Mouse (Mus musculus): ENCODE measurements around the gene Mef2b. TPM values are rescaled to one million over a fixed set of nuclear protein-coding genes. Genes with fewer than 3 reads are reported as not detected.
A peak's percentile ranks its signal among the peaks of the same experiment; 100 is the strongest.

Mef2b gene
- 0.73 and 0.83 TPM in 2 replicates for polyA plus RNA-seq (2014; fragmentation: Nextera tagmentation; extraction: Ambion mirVana)

DNA sequence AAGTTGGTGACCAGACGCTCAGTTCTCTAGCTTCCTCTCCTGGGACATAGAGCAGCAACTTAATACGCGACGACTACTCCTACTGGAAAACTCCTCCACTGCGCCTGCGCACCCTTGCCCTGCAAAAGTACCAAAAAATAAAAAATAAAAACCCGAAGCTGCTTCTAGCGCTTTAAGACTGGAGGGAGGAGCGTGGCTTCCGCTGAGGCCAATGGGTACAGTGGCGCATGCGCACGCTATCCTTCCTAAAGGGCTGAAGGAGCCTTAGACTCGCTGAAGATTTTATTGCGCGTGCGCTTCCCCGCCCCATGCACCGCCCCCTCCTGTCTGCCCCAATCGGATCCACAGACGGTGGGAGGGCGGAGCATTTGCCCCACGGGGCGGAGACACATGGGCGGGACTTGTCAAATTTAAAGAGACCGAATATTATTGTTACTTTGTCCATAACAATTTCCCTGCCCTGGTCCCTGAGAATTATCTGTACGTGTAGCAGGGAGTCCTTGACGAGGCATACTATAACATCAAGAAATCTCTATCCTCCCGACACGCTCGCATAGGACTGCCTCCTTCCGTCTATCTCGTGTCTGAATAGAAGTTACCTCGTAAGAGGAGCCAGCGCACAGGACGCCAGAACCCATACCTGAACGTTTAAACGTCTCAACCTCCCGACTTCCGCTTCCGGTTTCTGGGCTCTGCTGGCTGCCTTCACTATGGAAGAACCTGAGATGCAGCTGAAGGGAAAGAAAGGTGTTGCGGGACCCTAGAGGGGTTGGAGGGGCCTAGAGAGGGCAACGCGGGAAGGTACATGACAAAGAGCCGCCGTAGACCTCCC is at the start of gene Mef2b, which contains the start of the genes Rfxank and Borcs8:
Mef2b (plus strand) TSS at position 686 of the 832 bp plus-strand sequence.
Rfxank (minus strand) TSS at position 129 of the 832 bp plus-strand sequence.
Borcs8 (plus strand) TSS at position 474 of the 832 bp plus-strand sequence.
- peak; percentile 97 for ATAC-seq (ENCODE audit: low FRiP score)
- Histone ChIP-seq H3K4me3 (replicated peaks; ENCODE audit: low read length) (peak within 1 kb of the TSS; percentile 66), H3K36me3 (replicated peaks; ENCODE audit: control insufficient read depth, insufficient read depth) (peaks cover 45% of the 10 kb centered on the region), H3K27ac (peak within 1 kb of the TSS; percentile 69), H3K27me3 (ENCODE audit: control insufficient read depth, insufficient read depth, low read length) (no peaks in the 10 kb centered on the region), H3K4me2 (replicated peaks) (peak within 1 kb of the TSS; percentile 84), H3K9ac (peak within 1 kb of the TSS; percentile 76), H3K4me1 (replicated peaks; ENCODE audit: control insufficient read depth, insufficient read depth, low read length) (peaks cover 21% of the 10 kb centered on the region), H3K9me3 (ENCODE audit: control insufficient read depth, low read length) (no peaks in the 10 kb centered on the region)
- peak; percentile 99 for DNase-seq (ENCODE audit: low spot score)
- under 1% methylated on average over 46 of the region's 46 CpGs for WGBS

- Histone ChIP-seq H3K4me3 (replicated peaks; ENCODE audit: low read length) (no peak overlapping the region), H3K4me1 (replicated peaks; ENCODE audit: control insufficient read depth, insufficient read depth, low read length) (peaks cover 11% of the 10 kb centered on the region), H3K36me3 (replicated peaks; ENCODE audit: control insufficient read depth, insufficient read depth) (peaks cover 46% of the 10 kb centered on the region), H3K4me2 (replicated peaks) (no peak overlapping the region), H3K9me3 (ENCODE audit: control insufficient read depth, low read length) (no peaks in the 10 kb centered on the region), H3K27me3 (ENCODE audit: control insufficient read depth, insufficient read depth, low read length) (peaks cover 20% of the 10 kb centered on the region), H3K9ac (no peak overlapping the region), H3K27ac (no peak overlapping the region)
- no peak for DNase-seq (ENCODE audit: low spot score)
- 70% methylated on average over 8 of the region's 8 CpGs for WGBS
- no peak for ATAC-seq (ENCODE audit: low FRiP score)
Observed at GRCm38 (mm10) chr8:70092786-70093185, 46.7 kb upstream of the Mef2b start.

DNA sequence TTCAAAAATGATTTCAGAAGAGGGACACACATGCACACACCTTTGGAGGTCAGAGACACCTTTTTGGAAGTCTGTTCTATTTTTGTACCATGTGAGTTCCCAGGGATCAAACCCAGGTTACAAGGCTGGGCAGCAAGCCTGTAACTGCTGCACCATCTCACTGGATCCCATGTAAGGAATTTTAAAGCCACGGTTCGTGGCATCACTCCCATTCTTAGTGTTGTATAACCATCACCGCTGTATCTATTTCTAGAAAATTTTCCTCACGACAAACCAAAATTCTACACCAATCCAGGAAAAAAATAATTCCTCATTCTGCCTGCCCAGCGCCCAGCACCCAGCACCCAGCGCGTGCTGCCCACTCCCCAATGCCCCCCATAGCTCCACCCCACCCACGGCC is 40.2 kb upstream of the Mef2b start:
- no peaks in the 10 kb centered on the region; the same call in 1 of the 2 replicates for H3K4me1 ChIP-seq (replicated peaks; ENCODE audit: control insufficient read depth, insufficient read depth, low read length)
- 86% methylated on average over 8 of the region's 8 CpGs for WGBS
- no peaks in the 10 kb centered on the region for H3K27me3 ChIP-seq (ENCODE audit: control insufficient read depth, insufficient read depth, low read length)
- no peaks in the 10 kb centered on the region for H3K9me3 ChIP-seq (ENCODE audit: control insufficient read depth, low read length)
- H3K4me3 ChIP-seq (replicated peaks; ENCODE audit: low read length) = no peak overlapping the region
- no peak overlapping the region for H3K4me2 ChIP-seq (replicated peaks)
- ATAC-seq (ENCODE audit: low FRiP score) (no peak), DNase-seq (ENCODE audit: low spot score) (no peak)
- H3K27ac ChIP-seq = no peak overlapping the region
- H3K36me3 ChIP-seq (replicated peaks; ENCODE audit: control insufficient read depth, insufficient read depth) = peaks cover 100% of the 10 kb centered on the region
- H3K9ac ChIP-seq = no peak overlapping the region

GRCm38 (mm10) chr8:70100241-70100640 is 39.3 kb upstream of the Mef2b start:
- Histone ChIP-seq H3K9me3 (ENCODE audit: control insufficient read depth, low read length) (no peaks in the 10 kb centered on the region), H3K4me1 (replicated peaks; ENCODE audit: control insufficient read depth, insufficient read depth, low read length) (no peaks in the 10 kb centered on the region; the same call in 1 of the 2 replicates), H3K27ac (no peak overlapping the region), H3K4me3 (replicated peaks; ENCODE audit: low read length) (no peak overlapping the region), H3K9ac (no peak overlapping the region), H3K4me2 (replicated peaks) (no peak overlapping the region), H3K36me3 (replicated peaks; ENCODE audit: control insufficient read depth, insufficient read depth) (peaks cover 96% of the 10 kb centered on the region), H3K27me3 (ENCODE audit: control insufficient read depth, insufficient read depth, low read length) (no peaks in the 10 kb centered on the region)
- ATAC-seq (ENCODE audit: low FRiP score) (no peak), DNase-seq (ENCODE audit: low spot score) (no peak)
- WGBS = 92% methylated on average over 8 of the region's 8 CpGs

GRCm38 (mm10) chr8:70104506-70104905 is 35.0 kb upstream of the Mef2b start:
- whole genome bisulfite sequencing = 18% methylated on average over 6 of the region's 6 CpGs
- Histone ChIP-seq H3K4me3 (replicated peaks; ENCODE audit: low read length) (no peak overlapping the region), H3K36me3 (replicated peaks; ENCODE audit: control insufficient read depth, insufficient read depth) (peaks cover 96% of the 10 kb centered on the region), H3K4me1 (replicated peaks; ENCODE audit: control insufficient read depth, insufficient read depth, low read length) (no peaks in the 10 kb centered on the region; the same call in 1 of the 2 replicates), H3K9me3 (ENCODE audit: control insufficient read depth, low read length) (no peaks in the 10 kb centered on the region), H3K27ac (no peak overlapping the region), H3K27me3 (ENCODE audit: control insufficient read depth, insufficient read depth, low read length) (no peaks in the 10 kb centered on the region), H3K9ac (no peak overlapping the region), H3K4me2 (replicated peaks) (no peak overlapping the region)
- DNase-seq (ENCODE audit: low spot score) = no peak
- no peak; the same call in 1 of the 2 replicates for ATAC-seq (ENCODE audit: low FRiP score)

DNA sequence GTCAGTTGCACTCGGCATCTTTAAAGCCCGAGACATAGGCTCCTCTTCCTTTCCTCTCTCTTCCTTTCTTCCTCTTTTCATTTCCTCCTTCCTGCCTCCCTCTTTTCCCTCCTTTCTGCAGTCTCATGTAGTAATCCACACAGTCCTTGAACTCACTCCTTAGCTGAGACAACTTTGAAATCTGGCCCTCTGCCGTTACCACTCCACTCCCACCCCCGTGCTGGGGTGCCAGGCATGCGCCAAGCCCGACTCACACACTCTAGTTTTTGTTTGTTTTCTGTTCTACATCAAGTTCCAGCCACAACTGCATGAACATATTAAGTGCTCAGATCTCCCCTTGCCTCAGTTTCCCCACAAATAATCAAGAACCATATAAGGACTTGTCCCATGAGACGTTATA is 34.6 kb upstream of the Mef2b start:
- 80% methylated on average over 7 of the region's 7 CpGs for WGBS
- Histone ChIP-seq H3K36me3 (replicated peaks; ENCODE audit: control insufficient read depth, insufficient read depth) (peaks cover 96% of the 10 kb centered on the region), H3K4me3 (replicated peaks; ENCODE audit: low read length) (no peak overlapping the region), H3K4me2 (replicated peaks) (no peak overlapping the region), H3K27me3 (ENCODE audit: control insufficient read depth, insufficient read depth, low read length) (no peaks in the 10 kb centered on the region), H3K27ac (no peak overlapping the region), H3K9ac (no peak overlapping the region), H3K4me1 (replicated peaks; ENCODE audit: control insufficient read depth, insufficient read depth, low read length) (no peaks in the 10 kb centered on the region; the same call in 1 of the 2 replicates), H3K9me3 (ENCODE audit: control insufficient read depth, low read length) (no peaks in the 10 kb centered on the region)
- ATAC-seq (ENCODE audit: low FRiP score) = no peak
- no peak for DNase-seq (ENCODE audit: low spot score)

- ATAC-seq (ENCODE audit: low FRiP score) (no peak), DNase-seq (ENCODE audit: low spot score) (no peak)
- no peak overlapping the region for H3K4me3 ChIP-seq (replicated peaks; ENCODE audit: low read length)
- peaks cover 99% of the 10 kb centered on the region for H3K36me3 ChIP-seq (replicated peaks; ENCODE audit: control insufficient read depth, insufficient read depth)
- WGBS = 95% methylated on average over 2 of the region's 2 CpGs
- H3K27me3 ChIP-seq (ENCODE audit: control insufficient read depth, insufficient read depth, low read length) = no peaks in the 10 kb centered on the region; the same call in 1 of the 2 replicates
- no peak overlapping the region for H3K4me2 ChIP-seq (replicated peaks)
- no peaks in the 10 kb centered on the region for H3K9me3 ChIP-seq (ENCODE audit: control insufficient read depth, low read length)
- H3K4me1 ChIP-seq (replicated peaks; ENCODE audit: control insufficient read depth, insufficient read depth, low read length) = no peaks in the 10 kb centered on the region; the same call in 1 of the 2 replicates
- no peak overlapping the region for H3K27ac ChIP-seq
- H3K9ac ChIP-seq = no peak overlapping the region
Observed at GRCm38 (mm10) chr8:70110451-70110850, 29.1 kb upstream of the Mef2b start.

DNA sequence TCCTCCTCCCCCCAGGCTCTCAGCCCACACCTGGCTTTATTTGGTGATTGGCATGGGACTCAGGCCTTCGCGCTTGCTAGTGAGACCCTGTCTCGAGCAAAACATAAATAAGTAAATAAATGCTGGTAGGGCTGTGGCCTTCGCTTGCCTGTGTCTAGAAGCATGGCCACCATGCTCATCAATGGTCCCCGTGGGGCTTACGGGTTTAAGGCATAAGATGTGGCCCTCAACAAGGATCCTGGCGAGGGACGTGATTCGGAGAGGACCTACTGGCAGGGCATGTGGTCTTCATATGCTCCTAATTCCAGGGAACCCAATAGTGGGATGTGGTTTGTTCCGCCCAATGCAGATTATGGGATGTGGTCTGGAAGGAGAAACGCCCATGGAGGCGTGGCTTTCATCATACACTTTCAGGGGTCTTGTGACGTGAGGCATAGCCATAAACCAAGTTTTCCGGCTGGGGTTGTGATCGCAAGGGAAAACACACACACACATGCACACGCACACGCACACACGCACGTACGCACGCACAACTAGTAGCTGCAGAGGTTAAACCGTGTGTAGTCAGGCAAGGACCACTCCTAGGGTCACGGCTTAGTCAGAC is 28.2 kb upstream of the Mef2b start:
- DNase-seq (ENCODE audit: low spot score) = no peak
- 62% methylated on average over 23 of the region's 23 CpGs for WGBS
- no peaks in the 10 kb centered on the region; the same call in 1 of the 2 replicates for H3K4me1 ChIP-seq (replicated peaks; ENCODE audit: control insufficient read depth, insufficient read depth, low read length)

DNA sequence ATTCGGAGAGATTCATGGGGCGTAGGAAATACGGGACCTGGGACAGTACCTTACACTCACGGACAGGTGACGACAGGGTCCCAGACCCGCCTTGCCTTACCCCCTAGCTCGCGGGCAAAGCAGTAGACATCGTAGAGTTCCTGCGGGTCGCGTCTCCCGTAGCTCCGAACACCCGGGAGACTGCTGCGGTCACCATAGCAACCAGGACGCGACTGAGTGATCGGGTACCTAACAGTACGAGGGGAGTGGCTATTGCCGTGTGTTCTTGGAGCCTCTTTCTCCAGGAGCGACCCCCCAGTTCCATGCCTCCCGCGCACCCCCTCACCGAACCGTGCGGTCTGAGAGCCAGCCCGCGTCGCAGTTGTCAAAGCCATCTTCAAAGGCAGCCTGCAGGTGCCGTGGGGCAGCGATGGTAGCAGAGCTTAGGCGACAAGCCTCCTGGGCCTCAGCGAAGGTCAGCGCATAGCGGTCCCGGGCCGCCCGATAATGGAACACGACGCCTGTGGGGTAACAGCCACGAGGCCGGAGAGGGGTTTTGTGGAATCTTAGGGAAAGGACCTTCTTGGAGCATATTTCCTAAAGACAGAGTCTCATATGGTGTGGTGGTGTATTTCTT is 27.0 kb upstream of the Mef2b start:
- Histone ChIP-seq H3K4me1 (replicated peaks; ENCODE audit: control insufficient read depth, insufficient read depth, low read length) (peaks cover 3% of the 10 kb centered on the region), H3K9me3 (ENCODE audit: control insufficient read depth, low read length) (no peaks in the 10 kb centered on the region), H3K4me3 (replicated peaks; ENCODE audit: low read length) (no peak overlapping the region), H3K36me3 (replicated peaks; ENCODE audit: control insufficient read depth, insufficient read depth) (peaks cover 87% of the 10 kb centered on the region), H3K27ac (no peak overlapping the region), H3K27me3 (ENCODE audit: control insufficient read depth, insufficient read depth, low read length) (no peaks in the 10 kb centered on the region; the same call in 1 of the 2 replicates), H3K9ac (no peak overlapping the region), H3K4me2 (replicated peaks) (no peak overlapping the region)
- ATAC-seq (ENCODE audit: low FRiP score) = no peak
- WGBS = 8% methylated on average over 43 of the region's 43 CpGs
- no peak for DNase-seq (ENCODE audit: low spot score)

More for the DNA sequence above, 28.2 kb upstream of the Mef2b start:
- H3K4me3 ChIP-seq (replicated peaks; ENCODE audit: low read length) = no peak overlapping the region
- no peaks in the 10 kb centered on the region for H3K9me3 ChIP-seq (ENCODE audit: control insufficient read depth, low read length)
- H3K36me3 ChIP-seq (replicated peaks; ENCODE audit: control insufficient read depth, insufficient read depth) = peaks cover 99% of the 10 kb centered on the region
- H3K4me2 ChIP-seq (replicated peaks) = no peak overlapping the region
- no peak overlapping the region for H3K27ac ChIP-seq
- ATAC-seq (ENCODE audit: low FRiP score) = no peak
- no peaks in the 10 kb centered on the region; the same call in 1 of the 2 replicates for H3K27me3 ChIP-seq (ENCODE audit: control insufficient read depth, insufficient read depth, low read length)
- no peak overlapping the region for H3K9ac ChIP-seq

All from hindbrain, embryonic 14.5 days (tissue).